ENCODE assay signal across 10 mouse cellular contexts in the genomic region with DNA sequence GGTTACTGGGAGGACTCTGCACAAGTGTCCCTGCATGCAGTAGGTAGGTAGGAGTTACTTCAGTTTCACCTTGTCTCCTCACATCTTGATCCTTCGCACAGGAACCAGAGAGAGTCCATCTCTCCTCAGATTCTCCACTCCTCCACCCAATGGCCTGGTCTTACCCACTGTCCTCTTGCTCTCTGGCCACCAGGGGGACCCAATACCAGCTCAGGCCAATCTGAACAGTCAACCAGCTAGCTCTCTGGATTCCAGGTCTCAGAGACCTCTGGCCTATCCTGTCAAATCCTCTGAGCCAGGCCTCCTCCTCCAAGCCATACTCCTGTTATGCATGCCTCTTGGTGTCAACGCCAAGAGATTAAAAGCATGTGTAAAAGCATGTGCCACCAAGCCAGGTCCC. TPM values are rescaled to one million over a fixed set of nuclear protein-coding genes. Genes with fewer than 3 reads are reported as not detected.
A peak's percentile ranks its signal among the peaks of the same experiment; 100 is the strongest.
DNase-seq lines count a peak whose midpoint lies in the region; ATAC-seq lines count a peak whose summit lies in the region.
"Had no signal": no experiment of that assay in that cellular context is flagged by ENCODE, and none has a peak within 500 bp of the region (broad histone marks: within the 10 kb centered on the region; RNA-seq: fewer than 3 reads in every experiment).

No protein-coding gene starts in this region.

- DNase-seq in cerebellum, adult 18-20 months, result peak; percentile 56 to 58
- no peak for DNase-seq in cerebellum, adult 11-12 months
- DNase-seq in ovary, postnatal 36 days (ENCODE audit: low spot score), result peak; percentile 25
- no peak for DNase-seq in ovary, adult 18-20 months (ENCODE audit: low spot score)
- peak; percentile 55 for DNase-seq in embryonic facial prominence, embryonic 10.5 days (ENCODE audit: low spot score)
- peak; percentile 61 to 81 for DNase-seq in kidney, postnatal 36 days
- peak; percentile 43 for DNase-seq in neural tube, embryonic 11.5 days (ENCODE audit: low spot score)
- DNase-seq in thymus, postnatal 36 days, result no peak

- no peak overlapping the region for H3K9ac ChIP-seq in neural tube, embryonic 11.5 days (ENCODE audit: low read length)

- no peak overlapping the region for H3K4me3 ChIP-seq in embryonic facial prominence, embryonic 10.5 days
- no peak overlapping the region for H3K4me3 ChIP-seq in neural tube, embryonic 11.5 days (ENCODE audit: low read depth, low read length)

- H3K27ac ChIP-seq in embryonic facial prominence, embryonic 10.5 days (replicated peaks), result no peak overlapping the region
- no peak overlapping the region for H3K27ac ChIP-seq in neural tube, embryonic 11.5 days (ENCODE audit: low read depth, low read length)

- no peak for ATAC-seq in neural tube, embryonic 11.5 days (ENCODE audit: insufficient read depth, low FRiP score, low TSS enrichment)
- ATAC-seq: Patski had no signal

- 83% methylated on average over 2 of the region's 2 CpGs for WGBS in embryonic facial prominence, embryonic 10.5 days
- WGBS in neural tube, embryonic 11.5 days, result 76% methylated on average over 2 of the region's 2 CpGs

- peaks cover 4% of the 10 kb centered on the region for H3K4me1 ChIP-seq in embryonic facial prominence, embryonic 10.5 days
- H3K4me1 ChIP-seq in neural tube, embryonic 11.5 days (ENCODE audit: control insufficient read depth, insufficient read depth, low read length), result no peaks in the 10 kb centered on the region

- H3K27me3 ChIP-seq in embryonic facial prominence, embryonic 10.5 days (replicated peaks; ENCODE audit: low read depth, poor library complexity, severe bottlenecking), result no peaks in the 10 kb centered on the region
- H3K27me3 ChIP-seq in neural tube, embryonic 11.5 days (ENCODE audit: control insufficient read depth, insufficient read depth, low read length), result no peaks in the 10 kb centered on the region
- H3K27me3 ChIP-seq: Patski had no signal

- no peak overlapping the region for H3K4me2 ChIP-seq in neural tube, embryonic 11.5 days (ENCODE audit: low read depth)

- H3K36me3 ChIP-seq in embryonic facial prominence, embryonic 10.5 days (replicated peaks), result peaks cover 97% of the 10 kb centered on the region
- H3K36me3 ChIP-seq in neural tube, embryonic 11.5 days (ENCODE audit: control insufficient read depth, insufficient read depth, low read length), result peaks cover 4% of the 10 kb centered on the region

- no peaks in the 10 kb centered on the region for H3K9me3 ChIP-seq in embryonic facial prominence, embryonic 10.5 days
- no peaks in the 10 kb centered on the region for H3K9me3 ChIP-seq in neural tube, embryonic 11.5 days (ENCODE audit: control insufficient read depth, low read length)

RNA-seq across cellular contexts. Expression of a gene that starts 6.2 kb away (rescaled TPM):
- polyA plus RNA-seq in embryonic facial prominence, embryonic 10.5 days (2016; fragmentation: Nextera tagmentation; extraction: Ambion mirVana), result 54.0 and 55.5 TPM in 2 replicates
- 29.9 and 31.8 TPM in 2 replicates for polyA plus RNA-seq in neural tube, embryonic 11.5 days (2014; fragmentation: Nextera tagmentation; extraction: Ambion mirVana)

RNA-seq across cellular contexts. Expression of a gene that starts 11.0 kb away (rescaled TPM):
- polyA plus RNA-seq in embryonic facial prominence, embryonic 10.5 days (2016; fragmentation: Nextera tagmentation; extraction: Ambion mirVana), result 0.09 and 0.14 TPM in 2 replicates
- polyA plus RNA-seq in neural tube, embryonic 11.5 days (2014; fragmentation: Nextera tagmentation; extraction: Ambion mirVana), result not detected in 2 replicates

RNA-seq across cellular contexts. Expression of a gene that starts 23.6 kb away (rescaled TPM):
- 24.4 and 27.5 TPM in 2 replicates for polyA plus RNA-seq in embryonic facial prominence, embryonic 10.5 days (2016; fragmentation: Nextera tagmentation; extraction: Ambion mirVana)
- polyA plus RNA-seq in neural tube, embryonic 11.5 days (2014; fragmentation: Nextera tagmentation; extraction: Ambion mirVana), result 20.5 and 22.4 TPM in 2 replicates

RNA-seq across cellular contexts. Expression of a gene that starts 26.2 kb away (rescaled TPM):
- polyA plus RNA-seq in embryonic facial prominence, embryonic 10.5 days (2016; fragmentation: Nextera tagmentation; extraction: Ambion mirVana), result 10.6 and 11.0 TPM in 2 replicates
- 11.4 and 13.3 TPM in 2 replicates for polyA plus RNA-seq in neural tube, embryonic 11.5 days (2014; fragmentation: Nextera tagmentation; extraction: Ambion mirVana)

RNA-seq across cellular contexts. Expression of a gene that starts 52.7 kb away (rescaled TPM):
- polyA plus RNA-seq in embryonic facial prominence, embryonic 10.5 days (2016; fragmentation: Nextera tagmentation; extraction: Ambion mirVana), result not detected in 2 replicates
- not detected in 2 replicates for polyA plus RNA-seq in neural tube, embryonic 11.5 days (2014; fragmentation: Nextera tagmentation; extraction: Ambion mirVana)
- polyA plus RNA-seq: heart, embryonic 16.5 days had no signal

Comparison
In these comparisons a context has a peak if more than half of its experiments do, and no peak if none do; other contexts are left out.
1. DNase-seq: peak in cerebellum, adult 18-20 months (2 of 2), ovary, postnatal 36 days (single experiment), embryonic facial prominence, embryonic 10.5 days (single experiment), kidney, postnatal 36 days (2 of 2) and neural tube, embryonic 11.5 days (single experiment); none in cerebellum, adult 11-12 months (single experiment), ovary, adult 18-20 months (single experiment) and thymus, postnatal 36 days (0 of 2).